Mouse (Mus musculus) heart, embryonic 13.5 days (tissue): ENCODE measurements at regions not wholly inside any gene's neighbourhood (a gene's known extent, or its start where the extent isn't known, plus 50 kb on each side); places are given as distances from the start of the nearest gene placed in this dataset. TPM values are rescaled to one million over a fixed set of nuclear protein-coding genes. Genes with fewer than 3 reads are reported as not detected.

ENCODE experiments used
- ATAC-seq: fragments of 200-750 bp; cut with Nextera tagmentation; 2 replicates; pipeline ENCODE4 v1.8.0; 2017; ENCODE audit warnings: moderate TSS enrichment; ENCODE audit not compliant: insufficient number of reproducible peaks, low FRiP score, low TSS enrichment; ENCODE audit errors: extremely low read depth
- H3K27ac ChIP-seq: fragments of 300-500 bp; sonication (generic); replicated peaks from 2 replicates; pipeline ENCODE4 v1.5.1; 2015; ENCODE audit warnings: moderate library complexity, mild to moderate bottlenecking, inconsistent platforms
- H3K27me3 ChIP-seq: fragments of 300-500 bp; sonication (generic); replicated peaks from 2 replicates; pipeline ENCODE4 v1.6.1; 2015; ENCODE audit warnings: mild to moderate bottlenecking, inconsistent platforms
- H3K36me3 ChIP-seq: fragments of 300-500 bp; sonication (generic); 2 replicates; pipeline ENCODE4 v1.6.1; 2015; ENCODE audit warnings: mild to moderate bottlenecking, inconsistent platforms
- H3K4me1 ChIP-seq: fragments of 300-500 bp; sonication (generic); 2 replicates; pipeline ENCODE4 v1.6.1; 2015; ENCODE audit warnings: inconsistent platforms
- H3K4me2 ChIP-seq: fragments of 300-500 bp; sonication (generic); 2 replicates; pipeline ENCODE4 v1.6.1; 2015; ENCODE audit warnings: inconsistent platforms, mild to moderate bottlenecking, moderate library complexity
- H3K4me3 ChIP-seq: fragments of 300-500 bp; sonication (generic); 2 replicates; pipeline ENCODE4 v1.5.1; 2015; ENCODE audit warnings: moderate library complexity, mild to moderate bottlenecking, inconsistent platforms
- H3K9ac ChIP-seq: fragments of 300-500 bp; sonication (generic); 2 replicates; pipeline ENCODE4 v1.6.1; 2015; ENCODE audit warnings: inconsistent platforms, mild to moderate bottlenecking, moderate library complexity
- H3K9me3 ChIP-seq: fragments of 300-500 bp; sonication (generic); 2 replicates; pipeline ENCODE4 v1.6.1; 2016; ENCODE audit warnings: inconsistent platforms
- WGBS: fragments of 180-500 bp; shearing (Covaris S2); methylation state at CpG from one replicate; pipeline ENCODE4 v1.1.7; 2015; ENCODE audit warnings: mixed read lengths; 5-methylcytosine and 5-hydroxymethylcytosine counted together
- microRNA-seq: library from miRNA; unstranded; fragments of <30 nt; microRNA quantifications from one replicate; pipeline ENCODE4, GENCODE M21; 2016

- no peak overlapping the region for H3K9ac ChIP-seq
- H3K27ac ChIP-seq = no peak overlapping the region
- H3K9me3 ChIP-seq = no peaks in the 10 kb centered on the region
- no peaks in the 10 kb centered on the region for H3K27me3 ChIP-seq
- H3K4me2 ChIP-seq = no peak overlapping the region
- H3K4me1 ChIP-seq = peaks cover 18% of the 10 kb centered on the region
- WGBS = 82% methylated on average over 5 of the region's 5 CpGs
- H3K36me3 ChIP-seq = no peaks in the 10 kb centered on the region
- ATAC-seq = no peak
- H3K4me3 ChIP-seq = no peak overlapping the region
These were observed 49.9 kb upstream of the Peli1 start for GRCm38 (mm10) chr11:21041201-21041600.

Small RNAs in the stretch of these regions (microRNA-seq; reads per million reads assigned to microRNA genes)
- gene Gm23681 = not detected
